Mouse (Mus musculus) hindbrain, embryonic 12.5 days (tissue): ENCODE results near the gene Klhl12. TPM values are rescaled to one million over a fixed set of nuclear protein-coding genes. Genes with fewer than 3 reads are reported as not detected.
A peak's percentile ranks its signal among the peaks of the same experiment; 100 is the strongest.

ENCODE experiments used
- ATAC-seq: fragments of 200-750 bp; cut with Nextera tagmentation; 2 replicates; pipeline ENCODE4 v1.8.0; 2017; ENCODE audit warnings: moderate TSS enrichment; ENCODE audit not compliant: low FRiP score
- H3K27ac ChIP-seq: fragments of 300-500 bp; sonication (generic); 2 replicates; pipeline ENCODE4 v1.5.1; 2016; ENCODE audit warnings: mild to moderate bottlenecking
- H3K27me3 ChIP-seq: fragments of 300-500 bp; sonication (generic); 2 replicates; pipeline ENCODE4 v1.6.1; 2016; ENCODE audit warnings: mild to moderate bottlenecking
- H3K36me3 ChIP-seq: fragments of 300-500 bp; sonication (generic); 2 replicates; pipeline ENCODE4 v1.6.1; 2016; ENCODE audit warnings: mild to moderate bottlenecking
- H3K4me1 ChIP-seq: fragments of 300-500 bp; sonication (generic); 2 replicates; pipeline ENCODE4 v1.6.1; 2016
- H3K4me2 ChIP-seq: fragments of 300-500 bp; sonication (generic); replicated peaks from 2 replicates; pipeline ENCODE4 v1.6.1; 2016; ENCODE audit warnings: mild to moderate bottlenecking
- H3K4me3 ChIP-seq: fragments of 300-500 bp; sonication (generic); 2 replicates; pipeline ENCODE4 v1.5.1; 2016; ENCODE audit warnings: mild to moderate bottlenecking
- H3K9ac ChIP-seq: fragments of 300-500 bp; sonication (generic); 2 replicates; pipeline ENCODE4 v1.6.1; 2016; ENCODE audit warnings: mild to moderate bottlenecking, moderate library complexity
- H3K9me3 ChIP-seq: fragments of 300-500 bp; sonication (generic); replicated peaks from 2 replicates; pipeline ENCODE4 v1.6.1; 2016; ENCODE audit warnings: mild to moderate bottlenecking
- WGBS: fragments of 180-500 bp; shearing (Covaris S2); methylation state at CpG from one replicate; pipeline ENCODE4 v1.1.7; 2016; 5-methylcytosine and 5-hydroxymethylcytosine counted together
- polyA plus RNA-seq: library from polyadenylated mRNA; unstranded; fragments of >200 nt; fragmentation: Nextera tagmentation; extraction: Ambion mirVana; gene quantifications from 2 replicates; pipeline ENCODE4 v1.2.1, GENCODE M21; 2016

Gene Klhl12
- polyA plus RNA-seq, 1 experiment from 2014 or later, result 32.9 TPM

GRCm38 (mm10) chr1:134458139-134458727, 2.9 kb downstream of the Klhl12 start:
- Histone ChIP-seq H3K27ac (no peak overlapping the region), H3K4me3 (no peak overlapping the region), H3K4me1 (peaks cover 10% of the 10 kb centered on the region), H3K27me3 (no peaks in the 10 kb centered on the region), H3K9ac (no peak overlapping the region), H3K4me2 (no peak overlapping the region), H3K36me3 (peaks cover 30% of the 10 kb centered on the region), H3K9me3 (no peaks in the 10 kb centered on the region)
- no peak for ATAC-seq
- 90% methylated on average over 7 of the region's 7 CpGs for WGBS

- Histone ChIP-seq H3K36me3 (peaks cover 42% of the 10 kb centered on the region), H3K27me3 (no peaks in the 10 kb centered on the region), H3K4me1 (peaks cover 6% of the 10 kb centered on the region; the same call in 1 of the 2 replicates), H3K27ac (no peak overlapping the region), H3K9ac (no peak overlapping the region), H3K4me3 (no peak overlapping the region), H3K4me2 (no peak overlapping the region), H3K9me3 (no peaks in the 10 kb centered on the region)
- 96% methylated on average over 1 of the region's 1 CpGs for WGBS
- no peak for ATAC-seq
Observed at GRCm38 (mm10) chr1:134460294-134461284, 5.3 kb downstream of the Klhl12 start.

GRCm38 (mm10) chr1:134484623-134485022, 29.3 kb downstream of the Klhl12 start:
- H3K4me3 ChIP-seq, result no peak overlapping the region
- H3K27me3 ChIP-seq, result no peaks in the 10 kb centered on the region
- H3K4me2 ChIP-seq, result no peak overlapping the region
- H3K9ac ChIP-seq, result no peak overlapping the region
- ATAC-seq, result no peak
- H3K27ac ChIP-seq, result no peak overlapping the region
- 96% methylated on average over 2 of the region's 2 CpGs for WGBS
- no peaks in the 10 kb centered on the region for H3K9me3 ChIP-seq
- H3K4me1 ChIP-seq, result no peaks in the 10 kb centered on the region
- H3K36me3 ChIP-seq, result peaks cover 52% of the 10 kb centered on the region

- Histone ChIP-seq H3K9ac (no peak overlapping the region), H3K4me1 (peaks cover 15% of the 10 kb centered on the region), H3K36me3 (peaks cover 42% of the 10 kb centered on the region), H3K4me3 (no peak overlapping the region), H3K9me3 (no peaks in the 10 kb centered on the region), H3K4me2 (no peak overlapping the region), H3K27ac (no peak overlapping the region), H3K27me3 (no peaks in the 10 kb centered on the region)
- WGBS, result 91% methylated on average over 6 of the region's 6 CpGs
- ATAC-seq, result no peak
Observed at GRCm38 (mm10) chr1:134490903-134491801, 35.8 kb downstream of the Klhl12 start.

GRCm38 (mm10) chr1:134492276-134492675, 36.9 kb downstream of the Klhl12 start:
- no peak for ATAC-seq
- Histone ChIP-seq H3K27ac (no peak overlapping the region), H3K9me3 (no peaks in the 10 kb centered on the region), H3K4me2 (no peak overlapping the region), H3K9ac (no peak overlapping the region), H3K36me3 (peaks cover 35% of the 10 kb centered on the region), H3K27me3 (no peaks in the 10 kb centered on the region), H3K4me3 (no peak overlapping the region), H3K4me1 (peaks cover 17% of the 10 kb centered on the region)
- WGBS, result 77% methylated on average over 7 of the region's 7 CpGs

- Histone ChIP-seq H3K4me3 (no peak overlapping the region), H3K9me3 (no peaks in the 10 kb centered on the region), H3K27me3 (no peaks in the 10 kb centered on the region), H3K36me3 (peaks cover 24% of the 10 kb centered on the region), H3K4me2 (peak overlapping the region; percentile 70; the same call in 1 of the 2 replicates), H3K27ac (no peak overlapping the region), H3K9ac (no peak overlapping the region), H3K4me1 (peaks cover 17% of the 10 kb centered on the region)
- 72% methylated on average over 2 of the region's 2 CpGs for WGBS
- no peak for ATAC-seq
Observed at GRCm38 (mm10) chr1:134493496-134493895, 38.2 kb downstream of the Klhl12 start.

- ATAC-seq, result peak; percentile 13; the same call in 1 of the 2 replicates
- 24% methylated on average over 5 of the region's 5 CpGs for WGBS
- H3K27ac ChIP-seq, result peak overlapping the region; percentile 82
Observed at GRCm38 (mm10) chr1:134493956-134494355, 38.6 kb downstream of the Klhl12 start.

GRCm38 (mm10) chr1:134494428-134495215, 39.3 kb downstream of the Klhl12 start, which contains the start of gene Rabif:
TSS of gene Rabif (plus strand) at chr1:134494648.
- Histone ChIP-seq H3K27me3 (no peaks in the 10 kb centered on the region), H3K27ac (peak within 1 kb of the TSS; percentile 82), H3K36me3 (peaks cover 13% of the 10 kb centered on the region), H3K4me1 (peaks cover 17% of the 10 kb centered on the region), H3K9me3 (no peaks in the 10 kb centered on the region), H3K4me3 (peak within 1 kb of the TSS; percentile 71), H3K4me2 (peak within 1 kb of the TSS; percentile 70), H3K9ac (peak within 1 kb of the TSS; percentile 65)
- ATAC-seq, result peak; percentile 99
- WGBS, result 0% methylated on average over 58 of the region's 58 CpGs

More at GRCm38 (mm10) chr1:134493956-134494355, 38.6 kb downstream of the Klhl12 start:
- Histone ChIP-seq H3K36me3 (peaks cover 19% of the 10 kb centered on the region), H3K9me3 (no peaks in the 10 kb centered on the region), H3K9ac (peak overlapping the region; percentile 65), H3K4me2 (peak overlapping the region; percentile 70), H3K4me1 (peaks cover 17% of the 10 kb centered on the region), H3K4me3 (peak overlapping the region; percentile 71), H3K27me3 (no peaks in the 10 kb centered on the region)

- 24% methylated on average over 5 of the region's 5 CpGs for WGBS
- peaks cover 8% of the 10 kb centered on the region for H3K36me3 ChIP-seq
- H3K4me2 ChIP-seq, result peak overlapping the region; percentile 70
- H3K9ac ChIP-seq, result peak overlapping the region; percentile 65
- no peak for ATAC-seq
- no peaks in the 10 kb centered on the region for H3K27me3 ChIP-seq
- peak overlapping the region; percentile 82; the same call in 1 of the 2 replicates for H3K27ac ChIP-seq
- peaks cover 17% of the 10 kb centered on the region for H3K4me1 ChIP-seq
- peak overlapping the region; percentile 71 for H3K4me3 ChIP-seq
- H3K9me3 ChIP-seq, result no peaks in the 10 kb centered on the region
Observed at GRCm38 (mm10) chr1:134495216-134495539, 39.8 kb downstream of the Klhl12 start.

- Histone ChIP-seq H3K27me3 (no peaks in the 10 kb centered on the region), H3K36me3 (peaks cover 5% of the 10 kb centered on the region; the same call in 1 of the 2 replicates), H3K4me3 (no peak overlapping the region), H3K4me2 (peak overlapping the region; percentile 70), H3K9ac (no peak overlapping the region), H3K9me3 (no peaks in the 10 kb centered on the region), H3K4me1 (peaks cover 17% of the 10 kb centered on the region), H3K27ac (no peak overlapping the region)
- 89% methylated on average over 10 of the region's 10 CpGs for WGBS
- no peak for ATAC-seq
Observed at GRCm38 (mm10) chr1:134495991-134496390, 40.7 kb downstream of the Klhl12 start.

GRCm38 (mm10) chr1:134500916-134501315, 45.6 kb downstream of the Klhl12 start:
- peaks cover 4% of the 10 kb centered on the region for H3K4me1 ChIP-seq
- no peak overlapping the region for H3K27ac ChIP-seq
- no peak for ATAC-seq
- no peak overlapping the region for H3K4me2 ChIP-seq
- H3K4me3 ChIP-seq, result no peak overlapping the region
- H3K9me3 ChIP-seq, result no peaks in the 10 kb centered on the region
- H3K9ac ChIP-seq, result no peak overlapping the region; the same call in 1 of the 2 replicates
- H3K36me3 ChIP-seq, result peaks cover 22% of the 10 kb centered on the region
- 91% methylated on average over 1 of the region's 1 CpGs for WGBS
- no peaks in the 10 kb centered on the region for H3K27me3 ChIP-seq
